Mouse (Mus musculus): ENCODE data around the gene Olfr657. TPM values are rescaled to one million over a fixed set of nuclear protein-coding genes. Genes with fewer than 3 reads are reported as not detected.

Olfr657 gene
- polyA plus RNA-seq (2016; fragmentation: Nextera tagmentation; extraction: Ambion mirVana) = not detected in 2 replicates

- no peak within 1 kb of the TSS for H3K9ac ChIP-seq
- H3K4me1 ChIP-seq = no peaks in the 10 kb centered on the region
- no peak within 1 kb of the TSS for H3K4me2 ChIP-seq (replicated peaks)
- H3K4me3 ChIP-seq = no peak within 1 kb of the TSS
- no peaks in the 10 kb centered on the region for H3K36me3 ChIP-seq
- no peak for ATAC-seq (ENCODE audit: insufficient number of reproducible peaks, insufficient read depth, low FRiP score, low TSS enrichment)
- no peaks in the 10 kb centered on the region for H3K9me3 ChIP-seq
- H3K27me3 ChIP-seq = no peaks in the 10 kb centered on the region
- H3K27ac ChIP-seq = no peak within 1 kb of the TSS
Measured at GRCm38 (mm10) chr7:104624494-104624893, at the start of gene Olfr657. Olfr657 (plus strand) TSS chr7:104624794.

GRCm38 (mm10) chr7:104577014-104577413 lies 47.6 kb upstream of the Olfr657 start, which contains the start of gene Olfr653:
Olfr653 (plus strand) TSS chr7:104577314.
- no peak within 1 kb of the TSS for H3K4me3 ChIP-seq
- no peaks in the 10 kb centered on the region for H3K4me1 ChIP-seq
- no peak within 1 kb of the TSS for H3K4me2 ChIP-seq (replicated peaks)
- no peaks in the 10 kb centered on the region for H3K9me3 ChIP-seq
- 74% methylated on average over 2 of the region's 2 CpGs for WGBS
- no peaks in the 10 kb centered on the region for H3K36me3 ChIP-seq
- H3K27ac ChIP-seq = no peak within 1 kb of the TSS
- no peaks in the 10 kb centered on the region for H3K27me3 ChIP-seq
- no peak within 1 kb of the TSS for H3K9ac ChIP-seq
- ATAC-seq (ENCODE audit: insufficient number of reproducible peaks, insufficient read depth, low FRiP score, low TSS enrichment) = no peak

- H3K27ac ChIP-seq = no peak overlapping the region
- no peaks in the 10 kb centered on the region for H3K9me3 ChIP-seq
- no peaks in the 10 kb centered on the region for H3K27me3 ChIP-seq
- H3K4me3 ChIP-seq = no peak overlapping the region
- H3K4me1 ChIP-seq = no peaks in the 10 kb centered on the region
- no peak for ATAC-seq (ENCODE audit: insufficient number of reproducible peaks, insufficient read depth, low FRiP score, low TSS enrichment)
- no peaks in the 10 kb centered on the region for H3K36me3 ChIP-seq
- 91% methylated on average over 4 of the region's 4 CpGs for WGBS
- no peak overlapping the region for H3K4me2 ChIP-seq (replicated peaks)
- H3K9ac ChIP-seq = no peak overlapping the region
Measured at GRCm38 (mm10) chr7:104580846-104581245, 43.7 kb upstream of the Olfr657 start.

GRCm38 (mm10) chr7:104581429-104581828 lies 43.2 kb upstream of the Olfr657 start:
- H3K27ac ChIP-seq = no peak overlapping the region
- H3K4me3 ChIP-seq = no peak overlapping the region
- no peaks in the 10 kb centered on the region for H3K27me3 ChIP-seq
- 83% methylated on average over 4 of the region's 4 CpGs for WGBS
- H3K36me3 ChIP-seq = no peaks in the 10 kb centered on the region
- H3K9me3 ChIP-seq = no peaks in the 10 kb centered on the region
- no peak overlapping the region for H3K9ac ChIP-seq
- ATAC-seq (ENCODE audit: insufficient number of reproducible peaks, insufficient read depth, low FRiP score, low TSS enrichment) = no peak
- H3K4me1 ChIP-seq = no peaks in the 10 kb centered on the region
- no peak overlapping the region for H3K4me2 ChIP-seq (replicated peaks)

- Histone ChIP-seq H3K4me3 (no peak within 1 kb of the TSS), H3K4me1 (no peaks in the 10 kb centered on the region), H3K9me3 (no peaks in the 10 kb centered on the region), H3K4me2 (replicated peaks) (no peak within 1 kb of the TSS), H3K9ac (no peak within 1 kb of the TSS), H3K36me3 (no peaks in the 10 kb centered on the region), H3K27me3 (no peaks in the 10 kb centered on the region), H3K27ac (no peak within 1 kb of the TSS)
- ATAC-seq (ENCODE audit: insufficient number of reproducible peaks, insufficient read depth, low FRiP score, low TSS enrichment) = no peak
- WGBS = 94% methylated on average over 4 of the region's 4 CpGs
Measured at GRCm38 (mm10) chr7:104586725-104587124, 37.9 kb upstream of the Olfr657 start, which contains the start of gene Olfr654. Olfr654 (plus strand) TSS chr7:104587025.

GRCm38 (mm10) chr7:104588274-104588673 lies 36.3 kb upstream of the Olfr657 start:
- ATAC-seq (ENCODE audit: insufficient number of reproducible peaks, insufficient read depth, low FRiP score, low TSS enrichment) = no peak
- Histone ChIP-seq H3K4me2 (replicated peaks) (no peak overlapping the region), H3K27ac (no peak overlapping the region), H3K4me3 (no peak overlapping the region), H3K36me3 (no peaks in the 10 kb centered on the region), H3K9ac (no peak overlapping the region), H3K9me3 (no peaks in the 10 kb centered on the region), H3K27me3 (no peaks in the 10 kb centered on the region), H3K4me1 (no peaks in the 10 kb centered on the region)
- 80% methylated on average over 5 of the region's 5 CpGs for WGBS

GRCm38 (mm10) chr7:104601679-104602078 lies 22.9 kb upstream of the Olfr657 start, which contains the start of gene Olfr655:
Olfr655 (minus strand) TSS chr7:104601779.
- Histone ChIP-seq H3K4me2 (replicated peaks) (no peak within 1 kb of the TSS), H3K4me1 (no peaks in the 10 kb centered on the region), H3K4me3 (no peak within 1 kb of the TSS), H3K27me3 (no peaks in the 10 kb centered on the region), H3K27ac (no peak within 1 kb of the TSS), H3K36me3 (no peaks in the 10 kb centered on the region), H3K9me3 (no peaks in the 10 kb centered on the region), H3K9ac (no peak within 1 kb of the TSS)
- WGBS = 78% methylated on average over 2 of the region's 2 CpGs
- no peak for ATAC-seq (ENCODE audit: insufficient number of reproducible peaks, insufficient read depth, low FRiP score, low TSS enrichment)

GRCm38 (mm10) chr7:104603173-104603572 lies 21.4 kb upstream of the Olfr657 start:
- H3K4me3 ChIP-seq = no peak overlapping the region
- ATAC-seq (ENCODE audit: insufficient number of reproducible peaks, insufficient read depth, low FRiP score, low TSS enrichment) = no peak
- no peaks in the 10 kb centered on the region for H3K27me3 ChIP-seq
- WGBS = 5% methylated on average over 3 of the region's 3 CpGs
- no peaks in the 10 kb centered on the region for H3K9me3 ChIP-seq
- H3K4me1 ChIP-seq = no peaks in the 10 kb centered on the region
- no peak overlapping the region for H3K9ac ChIP-seq
- H3K27ac ChIP-seq = no peak overlapping the region
- H3K36me3 ChIP-seq = no peaks in the 10 kb centered on the region
- H3K4me2 ChIP-seq (replicated peaks) = no peak overlapping the region

- no peak for ATAC-seq (ENCODE audit: insufficient number of reproducible peaks, insufficient read depth, low FRiP score, low TSS enrichment)
Measured at GRCm38 (mm10) chr7:104604727-104605126, 19.9 kb upstream of the Olfr657 start.

GRCm38 (mm10) chr7:104613655-104614054 lies 10.9 kb upstream of the Olfr657 start, which contains the start of gene Olfr656:
Olfr656 (plus strand) TSS chr7:104613955.
- H3K27ac ChIP-seq = no peak within 1 kb of the TSS
- 82% methylated on average over 4 of the region's 4 CpGs for WGBS
- no peak within 1 kb of the TSS for H3K4me2 ChIP-seq (replicated peaks)
- H3K27me3 ChIP-seq = no peaks in the 10 kb centered on the region
- H3K9ac ChIP-seq = no peak within 1 kb of the TSS
- no peak within 1 kb of the TSS for H3K4me3 ChIP-seq
- H3K9me3 ChIP-seq = no peaks in the 10 kb centered on the region
- ATAC-seq (ENCODE audit: insufficient number of reproducible peaks, insufficient read depth, low FRiP score, low TSS enrichment) = no peak
- H3K36me3 ChIP-seq = no peaks in the 10 kb centered on the region
- H3K4me1 ChIP-seq = no peaks in the 10 kb centered on the region

More at GRCm38 (mm10) chr7:104604727-104605126, 19.9 kb upstream of the Olfr657 start:
- H3K9me3 ChIP-seq = no peaks in the 10 kb centered on the region
- no peak overlapping the region for H3K27ac ChIP-seq
- no peak overlapping the region for H3K9ac ChIP-seq
- no peaks in the 10 kb centered on the region for H3K4me1 ChIP-seq
- H3K27me3 ChIP-seq = no peaks in the 10 kb centered on the region
- no peaks in the 10 kb centered on the region for H3K36me3 ChIP-seq
- H3K4me3 ChIP-seq = no peak overlapping the region
- H3K4me2 ChIP-seq (replicated peaks) = no peak overlapping the region

GRCm38 (mm10) chr7:104646841-104647482 lies 22.4 kb downstream of the Olfr657 start, which contains the start of gene Olfr658:
Olfr658 (minus strand) TSS chr7:104647305.
- H3K4me2 ChIP-seq (replicated peaks) = peak within 1 kb of the TSS; percentile 44
- H3K36me3 ChIP-seq = no peaks in the 10 kb centered on the region
- WGBS = 32% methylated on average over 22 of the region's 22 CpGs
- ATAC-seq (ENCODE audit: insufficient number of reproducible peaks, insufficient read depth, low FRiP score, low TSS enrichment) = peak; percentile 52; the same call in 1 of the 2 replicates
- peak within 1 kb of the TSS; percentile 20; the same call in 1 of the 2 replicates for H3K4me3 ChIP-seq
- H3K9ac ChIP-seq = no peak within 1 kb of the TSS
- no peaks in the 10 kb centered on the region for H3K27me3 ChIP-seq
- no peaks in the 10 kb centered on the region for H3K4me1 ChIP-seq
- H3K27ac ChIP-seq = no peak within 1 kb of the TSS
- no peaks in the 10 kb centered on the region for H3K9me3 ChIP-seq

GRCm38 (mm10) chr7:104666453-104666852 lies 41.9 kb downstream of the Olfr657 start, which contains the start of gene Olfr659:
Olfr659 (plus strand) TSS chr7:104666753.
- H3K9ac ChIP-seq = no peak within 1 kb of the TSS
- no peaks in the 10 kb centered on the region for H3K9me3 ChIP-seq
- H3K4me2 ChIP-seq (replicated peaks) = no peak within 1 kb of the TSS
- no peaks in the 10 kb centered on the region for H3K27me3 ChIP-seq
- no peaks in the 10 kb centered on the region for H3K4me1 ChIP-seq
- H3K36me3 ChIP-seq = no peaks in the 10 kb centered on the region
- no peak for ATAC-seq (ENCODE audit: insufficient number of reproducible peaks, insufficient read depth, low FRiP score, low TSS enrichment)
- 86% methylated on average over 3 of the region's 3 CpGs for WGBS
- no peak within 1 kb of the TSS for H3K27ac ChIP-seq
- H3K4me3 ChIP-seq = no peak within 1 kb of the TSS
